Mouse (Mus musculus) kidney, adult 11 months (tissue): Measurements from ENCODE around the gene Nqo2.
"Not testable (repeated sequence)": the region's sequence is repeated elsewhere in the genome, so short reads cannot be mapped to it uniquely, and the experiment has no call there.

Source experiments
- DNase-seq: peaks from one replicate; pipeline ENCODE4 v3.0.0; 2022

The Nqo2 gene

DNA sequence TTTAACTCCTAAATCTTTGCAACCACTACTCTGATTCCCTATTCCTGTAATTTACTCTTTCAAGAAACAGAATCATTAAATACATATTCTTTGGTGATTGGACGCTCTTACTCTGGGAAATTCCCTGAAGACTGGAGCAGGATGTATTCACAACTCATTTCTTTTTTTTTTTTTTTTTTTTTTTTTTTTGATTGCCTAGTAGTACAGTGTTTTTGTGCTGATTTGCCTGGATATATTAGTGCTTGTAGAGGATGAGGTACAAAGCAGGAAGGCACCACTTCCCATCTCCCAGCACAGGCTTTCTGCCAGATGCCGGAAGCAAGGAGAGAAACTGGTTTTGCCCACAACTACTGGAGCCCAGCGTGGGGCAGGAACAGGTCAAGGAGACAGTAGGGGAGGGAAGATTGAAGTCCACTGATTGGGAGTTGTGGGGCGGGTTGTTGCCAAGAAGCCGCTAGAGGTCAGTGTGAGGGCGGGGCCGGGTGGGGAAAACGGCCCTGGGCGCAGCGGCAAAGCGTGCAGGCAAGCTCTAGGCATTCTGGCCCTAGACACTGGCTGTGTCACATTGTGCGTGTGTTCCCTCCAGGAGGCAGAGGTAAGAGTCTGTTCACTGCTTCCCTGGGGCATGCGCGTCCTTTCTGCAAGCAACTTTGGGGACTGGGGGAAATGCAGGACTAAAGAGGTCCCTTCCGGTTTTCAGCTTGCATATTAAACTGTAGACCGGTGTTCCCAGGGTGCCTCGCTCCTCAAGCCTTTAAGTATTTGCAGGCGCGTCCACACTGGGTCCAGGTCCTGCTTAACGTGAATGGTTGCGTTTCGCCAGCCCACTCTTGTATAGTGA is at the start of gene Nqo2:
Gene Nqo2 (plus strand): TSS at position 482 of the 841 bp plus-strand sequence.
- peak; percentile 88 for DNase-seq

DNA sequence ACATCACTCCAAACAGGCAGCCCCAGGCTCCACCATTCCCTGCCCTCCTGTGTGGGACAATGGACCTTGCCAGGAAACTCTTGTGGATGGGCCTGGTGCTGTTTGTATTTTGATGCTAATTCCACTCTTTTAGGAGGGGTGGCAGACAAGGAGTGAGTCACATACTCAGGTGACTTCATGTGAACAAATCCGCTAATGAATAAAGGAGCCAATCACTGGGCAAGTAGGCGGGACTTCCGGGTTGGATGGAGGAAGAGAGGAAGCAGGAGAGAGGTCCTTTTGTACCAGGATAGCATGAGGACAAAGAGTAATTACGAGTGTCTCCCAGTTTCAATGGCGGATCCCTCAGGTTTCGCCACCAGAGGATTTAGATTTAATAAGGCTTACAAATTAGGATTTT is 43.4 kb upstream of the Nqo2 start:
- DNase-seq: no peak

DNA sequence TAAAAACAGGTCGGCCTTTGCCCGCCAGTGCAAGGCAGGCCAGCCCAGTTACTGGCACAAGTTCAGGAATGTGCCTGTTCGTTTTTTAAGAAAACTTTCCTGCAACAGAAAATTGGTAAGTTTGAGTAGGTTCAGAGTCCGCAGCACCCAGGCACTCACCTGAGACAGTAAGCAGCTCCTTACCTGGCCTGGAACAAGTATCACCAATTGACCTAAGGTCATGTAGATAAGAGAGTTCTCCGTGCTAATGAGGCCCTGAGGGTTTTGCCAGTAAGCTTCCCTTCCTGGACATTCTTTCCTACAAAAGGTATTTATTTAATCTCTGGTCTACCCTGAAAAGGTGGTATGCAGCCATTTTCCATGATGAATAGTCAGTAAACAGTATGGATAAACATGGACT is 42.8 kb upstream of the Nqo2 start:
- DNase-seq: no peak

DNA sequence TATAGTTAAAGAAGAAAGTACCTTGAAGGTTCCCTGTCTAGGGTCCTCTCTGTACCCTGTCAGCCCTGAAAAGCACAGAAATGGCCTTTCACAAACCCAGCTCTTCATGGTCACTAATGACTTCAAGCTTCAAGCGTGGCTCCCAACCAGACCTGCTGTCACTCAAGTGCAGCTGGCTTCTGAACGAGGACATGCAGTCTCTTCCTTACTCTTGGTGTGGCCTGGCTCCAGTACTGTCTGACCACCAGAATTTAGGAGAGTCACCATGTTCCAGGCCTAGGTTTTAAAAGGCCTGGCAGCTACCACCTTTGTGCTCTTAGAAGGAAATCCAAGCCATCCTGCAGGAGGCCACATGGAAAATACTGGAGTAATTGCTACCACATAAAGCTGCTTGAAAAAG is 34.2 kb upstream of the Nqo2 start:
- no peak for DNase-seq

DNA sequence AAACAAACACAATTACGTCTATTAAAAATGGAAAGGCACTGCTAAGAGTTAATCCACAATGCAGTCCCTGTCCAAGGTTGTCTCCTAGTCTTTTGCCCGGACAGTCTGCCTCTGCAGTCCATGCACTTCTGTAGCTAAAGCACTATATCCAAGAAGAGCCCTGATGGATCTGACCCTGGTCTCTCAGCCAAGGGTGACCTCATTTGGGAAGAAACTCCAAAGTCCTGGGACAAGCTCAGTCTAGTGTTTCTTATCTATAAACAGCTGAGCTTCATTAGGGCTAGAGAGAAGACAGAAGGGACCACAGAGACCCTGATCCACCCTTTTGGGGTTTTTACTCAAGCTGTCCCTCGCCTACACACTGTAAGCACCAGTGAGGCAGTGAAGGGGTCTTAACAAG is 33.6 kb upstream of the Nqo2 start:
- DNase-seq: no peak

DNA sequence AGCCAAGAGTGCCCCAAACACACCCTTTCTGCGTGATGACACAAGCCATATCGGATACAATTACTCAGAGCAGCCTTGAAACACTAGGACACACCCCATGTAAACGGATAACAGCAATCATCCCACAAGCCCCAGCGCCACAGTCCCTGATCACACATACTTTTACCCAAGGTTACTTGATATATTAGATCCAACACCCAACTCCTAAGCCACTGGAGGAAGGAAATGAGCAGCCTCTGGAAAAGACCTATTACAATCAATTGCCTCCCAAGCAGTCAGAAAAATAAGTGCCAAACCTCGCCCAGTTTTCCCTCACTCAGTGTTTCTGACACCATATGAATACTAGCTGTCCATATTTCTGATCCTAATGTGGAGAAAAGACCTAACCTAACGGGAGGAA is 29.7 kb upstream of the Nqo2 start:
- no peak for DNase-seq

DNA sequence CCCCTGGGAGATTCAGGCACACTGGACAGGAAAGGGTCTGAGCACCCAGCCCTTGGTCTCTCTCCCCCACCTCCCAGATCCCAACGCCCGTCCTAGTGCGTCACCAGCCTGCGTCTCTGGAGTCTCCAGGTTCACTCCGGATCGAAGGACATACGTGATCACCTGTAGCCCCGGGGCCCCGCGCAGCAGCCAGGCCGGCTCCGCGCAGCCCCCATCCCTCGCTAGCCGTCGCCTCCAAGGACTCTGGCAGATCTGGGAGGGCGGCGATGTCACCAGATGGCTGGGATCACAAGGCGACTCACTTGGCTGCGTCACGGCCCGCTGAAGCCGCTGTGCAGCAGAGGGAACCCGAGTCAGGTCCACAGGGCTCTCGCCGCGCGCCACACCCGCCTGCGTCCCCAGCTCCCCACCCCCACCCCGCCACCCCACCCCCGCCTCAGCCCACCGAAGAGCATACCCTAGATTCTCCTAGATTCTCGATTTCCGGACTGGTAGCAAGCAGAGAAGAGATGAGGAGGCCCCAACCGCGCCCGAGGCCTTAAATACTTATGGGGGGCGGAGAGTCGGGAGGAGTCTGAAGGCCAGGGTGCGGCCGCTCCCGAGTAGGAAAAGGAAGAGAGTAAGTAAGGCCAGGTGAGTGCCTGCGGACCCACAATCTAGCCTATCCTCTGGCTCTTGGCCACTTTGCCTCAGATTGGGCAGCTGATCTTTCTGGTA is 28.9 kb upstream of the Nqo2 start:
- DNase-seq: peak; percentile 35

DNA sequence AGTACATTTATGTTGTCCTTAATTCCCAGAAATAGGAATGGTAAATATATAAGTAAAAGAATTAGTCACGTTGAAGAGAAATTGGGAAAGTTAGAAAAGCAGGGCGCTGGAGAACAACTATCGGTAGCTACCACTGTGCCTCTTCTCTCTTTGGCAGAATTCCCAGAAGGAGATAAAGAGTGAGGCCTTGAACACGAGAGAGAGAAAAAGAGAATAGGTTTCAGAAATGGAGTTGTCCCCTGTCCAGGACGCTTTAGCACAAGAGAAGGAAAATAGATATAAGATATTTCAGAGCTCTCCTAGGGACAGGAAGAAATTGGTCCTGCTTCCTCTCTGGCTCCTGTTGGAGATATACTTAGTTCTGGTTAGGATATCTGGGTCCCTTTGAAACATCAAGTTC is 27.3 kb upstream of the Nqo2 start:
- DNase-seq: no peak

DNA sequence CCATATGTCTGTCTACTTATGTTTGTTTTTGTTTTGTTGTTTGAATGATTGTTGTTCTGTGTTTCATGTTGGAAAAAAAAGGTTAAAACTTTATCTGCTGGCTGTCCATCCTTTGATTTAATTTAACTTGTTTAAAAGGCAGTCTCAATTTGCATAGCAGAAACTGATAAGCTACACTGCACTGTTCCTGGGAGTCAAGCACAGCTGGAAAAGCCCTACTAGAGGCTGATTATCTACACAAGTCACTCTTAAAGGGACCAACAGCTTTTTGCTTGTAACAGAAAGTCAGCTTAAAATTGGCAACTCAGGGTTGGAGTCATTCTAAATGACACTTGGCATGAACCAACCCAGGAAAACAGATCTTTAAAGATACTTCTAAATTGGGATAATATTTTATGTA is 26.9 kb upstream of the Nqo2 start:
- DNase-seq: not testable (repeated sequence)

DNA sequence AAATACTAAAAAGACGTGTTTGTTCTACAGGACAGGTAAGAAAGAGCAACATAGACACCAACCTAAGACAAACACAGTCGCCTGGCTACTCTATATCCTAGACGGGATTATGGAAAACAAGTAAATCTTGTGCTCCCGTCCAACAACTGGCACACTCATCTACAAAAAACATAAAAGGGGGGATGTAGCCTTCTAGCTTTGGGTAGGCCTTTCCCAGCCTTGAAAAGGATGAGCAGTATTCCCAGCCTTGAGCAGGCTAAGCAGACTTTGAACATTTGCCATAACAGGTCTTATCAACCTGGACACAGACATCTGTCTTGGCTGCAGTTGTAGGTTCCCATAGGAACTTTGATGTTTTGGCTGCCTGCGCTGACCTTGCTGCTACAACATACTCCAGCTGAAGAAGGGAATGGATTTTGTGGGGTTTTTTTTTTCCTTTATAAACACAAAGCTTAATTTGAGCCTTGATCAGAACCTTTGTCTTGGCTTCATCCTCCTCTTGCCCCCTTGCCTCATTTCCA is 23.1 kb upstream of the Nqo2 start:
- no peak for DNase-seq

DNA sequence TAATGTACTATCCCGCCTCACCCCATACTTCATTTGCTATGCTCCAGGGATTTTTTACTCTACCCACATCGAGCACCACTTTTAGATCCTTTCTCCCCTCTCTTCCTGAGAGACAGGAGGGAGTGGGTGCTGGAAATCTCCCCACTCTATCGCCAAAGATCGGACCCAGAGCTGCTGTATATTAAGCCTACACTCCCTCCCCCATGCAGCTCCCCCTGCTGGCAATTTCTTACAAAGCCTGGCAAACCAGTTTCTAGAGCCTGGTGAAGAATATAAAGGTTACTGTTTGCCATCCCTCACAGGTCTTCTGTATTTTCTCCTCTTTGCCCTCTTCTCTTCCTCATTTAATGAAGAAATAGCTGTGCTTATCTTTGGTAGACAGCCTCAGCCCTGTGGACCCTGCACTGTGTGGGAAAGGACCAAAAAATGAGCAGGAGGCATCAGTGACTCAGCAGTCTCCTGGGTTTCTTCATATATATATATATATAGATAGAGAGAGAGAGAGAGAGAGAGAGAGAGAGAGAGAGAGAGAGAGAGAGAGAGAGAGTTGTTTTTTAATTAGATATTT is 22.2 kb upstream of the Nqo2 start:
- no peak for DNase-seq

DNA sequence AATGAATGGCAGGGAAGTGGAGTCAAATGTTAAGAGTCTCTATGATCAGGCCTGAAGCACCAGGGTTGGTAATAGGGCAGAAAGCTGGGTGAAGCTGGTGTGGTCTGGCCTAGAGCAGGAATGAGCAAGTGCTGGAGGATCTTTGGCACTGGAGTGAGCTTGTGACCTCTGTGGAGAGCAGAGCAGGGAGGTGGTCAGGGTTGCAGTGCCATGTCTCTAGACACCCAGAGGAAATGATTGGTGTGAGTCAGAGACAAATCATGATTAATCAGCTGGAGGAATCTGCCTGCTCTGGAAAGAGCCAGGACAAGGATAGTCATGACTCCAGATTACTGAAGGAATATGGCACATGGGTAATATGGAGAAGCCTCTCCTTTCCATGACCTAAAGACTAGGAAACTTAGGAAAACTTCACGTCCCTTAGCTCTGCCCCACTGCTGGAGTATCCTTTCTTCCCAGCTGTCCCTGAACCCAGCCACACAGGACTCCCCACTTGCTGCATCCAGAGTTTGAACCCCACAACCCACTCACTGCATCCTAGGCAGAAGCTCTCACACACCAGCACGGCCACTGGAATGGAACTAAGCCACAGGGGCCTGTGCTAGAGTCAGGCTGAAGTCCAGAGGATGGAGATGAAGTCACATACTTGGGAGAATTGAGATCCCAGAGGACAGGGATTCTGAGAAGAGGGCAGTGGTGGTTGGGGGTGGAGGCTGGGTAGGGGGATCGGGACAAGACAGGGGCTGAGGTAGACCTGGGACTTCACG is 13.0 kb upstream of the Nqo2 start:
- DNase-seq: no peak

DNA sequence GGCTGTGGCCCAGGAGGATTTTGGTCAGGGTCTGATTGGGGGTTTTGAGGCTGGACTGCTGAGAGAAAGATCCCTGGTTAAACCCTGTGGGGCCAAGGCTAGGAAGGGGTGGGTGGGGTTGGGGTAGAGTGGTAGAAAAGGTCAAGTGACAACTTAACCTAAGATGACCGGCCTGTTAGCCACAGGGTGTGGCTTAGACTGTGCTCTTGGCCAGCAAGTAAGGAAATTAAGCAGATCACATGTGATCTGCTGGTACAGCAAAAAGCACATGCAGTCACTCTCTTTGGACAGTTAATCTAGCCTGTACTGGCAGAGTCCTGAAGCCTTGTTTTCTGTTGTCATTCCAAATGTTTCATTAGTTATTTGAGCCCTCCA is 12.4 kb upstream of the Nqo2 start:
- no peak for DNase-seq

DNA sequence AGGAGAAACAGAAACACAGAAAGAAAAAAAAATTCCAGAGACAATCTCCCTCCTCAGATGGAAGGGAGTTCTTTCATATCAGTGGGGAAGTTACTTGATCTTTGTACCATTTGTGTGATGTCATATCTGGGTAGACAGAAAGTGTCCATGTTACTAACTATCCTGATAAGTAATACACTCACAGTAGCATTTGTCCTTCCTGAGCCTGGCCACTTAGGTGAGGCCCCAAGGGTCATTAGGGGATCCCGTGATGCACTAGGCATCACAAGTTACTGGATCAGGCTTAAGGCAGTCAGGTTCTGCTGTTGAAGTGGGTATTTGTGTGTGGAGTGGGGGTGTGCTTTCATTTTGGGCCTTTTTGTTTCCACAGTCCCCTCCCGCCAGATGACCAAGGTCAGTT is 11.5 kb upstream of the Nqo2 start:
- DNase-seq: no peak

DNA sequence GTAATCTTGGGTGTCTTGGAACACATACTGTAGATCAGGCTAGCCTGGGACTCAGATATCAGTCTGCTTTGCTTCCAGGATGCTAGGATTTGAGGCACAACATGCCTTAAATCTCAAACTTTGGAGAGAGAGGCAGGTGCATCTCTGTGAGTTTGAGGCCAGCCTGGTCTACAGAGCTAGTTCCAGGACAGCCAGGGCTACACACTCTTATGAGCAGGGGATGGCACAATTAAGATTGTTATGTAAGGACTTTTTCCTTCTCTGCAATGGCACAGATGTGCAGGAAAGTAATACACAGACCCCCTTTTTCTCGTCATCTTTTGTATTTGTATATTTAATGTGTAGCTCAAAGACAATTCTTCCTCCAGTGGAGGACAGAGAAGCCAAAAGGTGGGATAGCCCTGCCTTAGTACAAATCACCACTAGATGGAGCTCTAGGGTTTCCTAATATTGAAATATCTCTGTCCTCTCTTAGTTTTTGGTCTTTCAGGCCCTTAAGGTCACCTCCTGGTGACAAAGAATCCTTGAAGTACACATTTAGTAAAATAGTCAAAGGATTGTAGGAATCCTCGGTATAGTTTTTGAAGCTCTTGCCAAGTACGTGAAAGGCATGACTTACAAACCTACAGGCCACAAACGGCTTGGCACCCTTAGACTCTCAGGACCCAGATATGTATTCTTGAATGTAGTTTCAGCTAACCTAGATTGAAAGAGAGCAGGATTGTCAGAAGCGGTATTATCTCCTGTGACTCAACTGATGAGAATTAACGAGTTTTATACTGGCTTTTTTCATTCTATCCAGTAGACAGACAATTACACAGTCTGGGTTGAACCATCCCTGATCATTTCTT is 7.7 kb upstream of the Nqo2 start:
- DNase-seq: no peak

DNA sequence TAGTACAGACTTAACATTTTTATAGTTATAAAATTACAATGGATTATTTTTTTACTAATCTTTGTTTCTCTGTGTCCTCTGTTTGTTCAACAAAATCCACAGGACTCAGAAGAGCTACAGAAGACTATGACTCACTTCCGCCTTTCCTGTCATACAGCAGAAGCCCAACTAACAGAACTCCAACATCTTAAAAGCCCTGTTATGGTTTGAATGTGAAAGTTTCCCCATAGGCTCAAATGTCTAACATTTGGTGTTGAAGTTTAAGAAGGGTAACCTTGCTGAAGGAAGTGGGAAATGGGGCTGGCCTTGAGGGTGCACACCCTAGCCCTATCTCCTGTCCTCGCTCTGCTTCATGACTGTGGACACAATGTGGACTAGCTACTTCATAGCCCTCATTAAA is 4.7 kb upstream of the Nqo2 start:
- DNase-seq: no peak

DNA sequence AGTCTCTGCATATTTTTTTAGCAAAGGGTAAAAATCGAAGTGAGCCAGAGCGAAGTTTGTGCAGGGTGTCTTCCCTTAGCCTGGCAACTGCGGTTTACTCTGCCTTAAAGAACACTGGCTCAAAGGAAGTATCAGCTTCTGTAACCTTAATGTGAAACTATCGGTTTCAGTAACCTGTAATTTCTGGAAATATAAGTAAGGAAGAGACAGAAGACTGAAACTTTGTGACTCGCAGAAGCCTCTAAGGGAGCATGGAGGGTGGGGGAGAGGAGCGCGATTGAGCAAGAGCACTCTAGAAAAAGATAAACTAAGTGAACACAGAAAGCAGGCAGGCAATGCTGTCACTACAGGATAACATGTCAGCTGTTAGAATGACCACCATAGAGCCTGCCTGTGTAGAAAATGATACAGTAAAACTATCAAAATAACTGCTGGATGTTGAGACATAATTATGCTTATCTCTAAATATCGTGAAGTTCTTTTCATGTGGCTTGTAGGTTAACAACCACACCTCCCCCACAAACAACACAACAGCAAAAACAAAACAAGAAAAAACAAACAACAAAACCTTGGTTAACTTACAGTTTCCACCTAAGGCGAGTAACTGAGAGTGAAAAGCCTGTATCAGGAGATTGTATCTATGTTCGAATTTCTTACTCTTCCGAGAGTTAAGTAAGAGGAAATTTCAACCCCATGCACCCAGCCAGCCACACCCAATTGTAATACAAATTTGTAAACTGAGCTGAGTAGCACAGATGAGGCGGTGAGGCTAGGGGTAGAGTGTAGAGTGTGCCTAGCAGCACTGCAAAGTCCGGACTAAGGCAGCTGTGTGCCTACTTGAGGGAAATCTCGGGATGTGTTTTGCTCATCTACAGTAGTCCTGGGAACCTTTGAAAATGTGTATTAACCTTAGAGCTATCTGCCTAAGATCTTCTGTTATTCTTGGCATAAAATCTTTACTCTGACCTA is 853 bp downstream of the Nqo2 start:
- DNase-seq: no peak

DNA sequence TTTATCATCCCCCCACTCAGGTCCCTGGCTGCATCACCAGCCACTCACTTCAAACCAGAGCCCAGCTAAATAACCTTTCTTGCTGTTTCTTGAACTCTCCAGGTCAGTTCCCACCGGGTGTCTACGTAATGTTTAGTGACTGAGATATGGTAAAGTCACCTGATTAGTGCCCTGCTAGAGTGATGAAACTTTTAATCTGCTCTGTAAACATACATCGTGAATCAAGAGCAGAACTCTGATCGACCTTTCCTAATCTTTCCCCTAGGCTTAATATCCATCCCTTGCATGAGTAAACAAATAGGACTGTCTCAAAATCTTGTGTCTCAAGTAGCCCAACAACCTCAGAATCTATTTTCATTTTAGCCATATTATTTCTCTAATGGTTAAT is 1.5 kb downstream of the Nqo2 start:
- no peak for DNase-seq

DNA sequence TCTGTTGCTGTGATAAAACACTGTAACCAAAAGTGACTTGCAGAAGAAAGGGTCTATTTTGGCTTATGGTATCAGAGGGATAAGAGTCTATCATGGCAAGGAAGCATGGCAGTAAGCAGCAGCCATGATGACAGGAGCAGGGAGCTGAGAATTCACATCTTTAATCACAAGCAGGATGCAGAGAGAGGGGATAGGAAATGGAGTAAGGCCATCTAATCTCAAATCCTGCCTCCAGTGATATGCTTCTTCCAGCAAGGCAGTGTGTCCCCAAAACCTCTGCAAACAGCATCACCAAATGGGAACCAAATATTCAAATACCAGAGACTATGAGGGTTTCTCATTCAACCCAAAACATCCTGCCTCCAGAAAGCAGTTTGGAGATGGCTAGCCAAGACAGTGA is 2.1 kb downstream of the Nqo2 start:
- DNase-seq: no peak

DNA sequence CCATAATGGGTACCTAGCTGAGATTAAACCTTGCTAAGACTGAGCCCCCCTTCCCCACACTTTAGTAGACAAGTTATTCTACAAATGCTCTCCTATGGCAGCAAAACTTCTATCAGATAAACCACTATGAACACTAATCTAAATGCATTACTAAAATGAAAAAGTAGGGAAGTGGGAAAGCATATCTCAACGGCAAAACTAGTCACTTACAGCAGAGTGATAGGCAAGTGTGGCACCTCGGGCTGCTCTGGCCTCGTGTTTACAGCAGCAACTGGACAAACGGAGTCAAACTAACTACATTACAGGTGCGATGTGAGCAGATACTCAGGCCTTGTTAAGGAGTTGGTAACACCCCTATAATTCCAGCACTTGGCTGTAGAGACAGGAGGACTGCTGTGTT is 25.1 kb downstream of the Nqo2 start:
- no peak for DNase-seq

DNA sequence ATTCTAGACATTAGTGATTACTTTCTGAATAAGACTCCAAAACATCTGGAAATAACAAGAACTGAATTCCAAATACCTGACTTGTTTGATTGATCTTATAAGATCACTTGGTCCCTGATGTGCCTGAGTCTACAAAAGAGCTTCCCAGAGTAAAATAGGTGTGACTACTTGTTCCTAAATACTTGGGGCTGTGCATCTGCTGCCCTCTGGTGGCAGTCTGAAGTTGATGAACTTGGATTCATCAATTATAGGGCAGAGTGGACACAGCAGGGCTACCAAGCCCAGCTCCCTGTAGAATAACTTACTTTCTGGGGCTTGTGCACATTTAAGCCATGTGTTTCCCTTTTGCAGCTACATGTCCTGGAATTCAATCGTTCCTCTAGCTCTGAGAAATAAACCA is 30.7 kb downstream of the Nqo2 start:
- peak; percentile 64 for DNase-seq
